Mouse (Mus musculus): Measurements from ENCODE around the gene Srcin1. TPM values are rescaled to one million over a fixed set of nuclear protein-coding genes. Genes with fewer than 3 reads are reported as not detected.

Gene Srcin1
- polyA plus RNA-seq, 1 experiment from 2014 or later: 0.83 TPM

DNA sequence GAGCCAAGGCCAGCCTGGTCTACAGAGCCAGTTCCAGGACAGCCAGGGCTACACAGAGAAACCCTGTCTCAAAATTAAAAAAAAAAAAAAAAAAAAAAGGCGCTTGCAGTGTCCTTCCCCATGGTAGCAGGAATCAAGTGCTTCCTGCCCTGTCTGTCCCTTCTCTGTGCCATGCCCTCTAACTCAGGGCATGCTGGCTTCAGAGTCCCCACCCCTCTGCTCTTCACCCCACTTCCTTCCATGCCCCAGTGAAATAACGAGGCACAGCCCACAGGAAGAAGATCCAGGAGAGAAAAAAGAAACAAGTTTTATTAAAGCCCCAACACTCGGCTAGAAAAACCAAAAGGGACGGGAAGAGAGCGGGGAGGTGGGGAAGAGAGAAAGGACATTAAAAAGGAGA is 66.9 kb downstream of the Srcin1 start:
- H3K4me3 ChIP-seq (replicated peaks): no peak overlapping the region
- WGBS: 25% methylated on average over 5 of the region's 5 CpGs
- ATAC-seq (replicated peaks; ENCODE audit: low FRiP score): no peak
- no peak overlapping the region for H3K27ac ChIP-seq
- no peaks in the 10 kb centered on the region for H3K27me3 ChIP-seq
- H3K4me1 ChIP-seq: peaks cover 34% of the 10 kb centered on the region
- no peak overlapping the region for H3K9ac ChIP-seq
- no peaks in the 10 kb centered on the region for H3K36me3 ChIP-seq
- H3K9me3 ChIP-seq (replicated peaks): no peaks in the 10 kb centered on the region
- no peak overlapping the region for H3K4me2 ChIP-seq

DNA sequence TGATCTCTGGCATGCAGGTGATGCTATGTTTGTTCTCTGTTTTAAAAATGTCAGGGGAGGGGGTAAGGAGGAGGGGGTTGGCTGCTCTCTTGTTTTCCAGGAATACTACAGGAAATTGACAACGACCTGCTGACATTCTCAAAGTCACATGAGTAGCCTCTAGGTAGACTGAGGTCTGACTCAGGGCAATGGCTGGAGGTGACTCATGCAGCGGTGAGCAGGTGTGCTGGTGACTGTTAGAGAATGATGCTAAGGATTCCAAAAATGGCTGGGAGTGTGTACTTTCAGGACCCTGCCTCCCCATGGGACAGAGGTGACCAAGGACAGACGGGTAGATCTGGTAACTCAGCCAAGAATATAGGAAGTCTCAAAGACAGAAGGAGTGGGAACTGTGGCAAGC is 67.8 kb downstream of the Srcin1 start:
- Histone ChIP-seq H3K4me2 (no peak overlapping the region), H3K9me3 (replicated peaks) (no peaks in the 10 kb centered on the region), H3K36me3 (no peaks in the 10 kb centered on the region), H3K9ac (no peak overlapping the region), H3K27ac (no peak overlapping the region), H3K27me3 (no peaks in the 10 kb centered on the region), H3K4me3 (replicated peaks) (no peak overlapping the region), H3K4me1 (peaks cover 34% of the 10 kb centered on the region)
- 68% methylated on average over 3 of the region's 3 CpGs for WGBS
- no peak for ATAC-seq (replicated peaks; ENCODE audit: low FRiP score)

DNA sequence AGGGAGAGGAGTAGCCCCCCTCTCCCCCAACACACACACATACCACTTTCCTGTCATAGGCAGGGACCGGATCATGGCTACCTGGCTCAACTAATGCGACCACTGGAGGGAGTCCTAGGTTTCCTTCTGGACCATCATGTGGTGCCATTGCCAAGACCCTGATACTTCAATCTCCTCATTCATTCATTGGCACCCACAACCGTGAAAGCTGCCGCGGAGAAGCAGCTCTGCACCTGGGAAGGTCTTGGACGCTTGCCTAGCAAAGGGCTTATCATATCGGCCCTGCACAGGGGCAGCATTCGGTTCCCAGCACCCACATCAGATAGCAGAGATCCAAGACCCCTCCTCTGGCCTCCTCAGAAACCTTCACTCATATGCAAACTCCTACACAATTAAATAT is 69.7 kb downstream of the Srcin1 start:
- no peaks in the 10 kb centered on the region for H3K36me3 ChIP-seq
- no peak overlapping the region for H3K4me3 ChIP-seq (replicated peaks)
- no peak for ATAC-seq (replicated peaks; ENCODE audit: low FRiP score)
- no peak overlapping the region for H3K9ac ChIP-seq
- no peak overlapping the region for H3K27ac ChIP-seq
- H3K9me3 ChIP-seq (replicated peaks): no peaks in the 10 kb centered on the region
- H3K4me2 ChIP-seq: no peak overlapping the region
- WGBS: 62% methylated on average over 8 of the region's 8 CpGs
- H3K4me1 ChIP-seq: peaks cover 35% of the 10 kb centered on the region
- H3K27me3 ChIP-seq: peaks cover 17% of the 10 kb centered on the region

DNA sequence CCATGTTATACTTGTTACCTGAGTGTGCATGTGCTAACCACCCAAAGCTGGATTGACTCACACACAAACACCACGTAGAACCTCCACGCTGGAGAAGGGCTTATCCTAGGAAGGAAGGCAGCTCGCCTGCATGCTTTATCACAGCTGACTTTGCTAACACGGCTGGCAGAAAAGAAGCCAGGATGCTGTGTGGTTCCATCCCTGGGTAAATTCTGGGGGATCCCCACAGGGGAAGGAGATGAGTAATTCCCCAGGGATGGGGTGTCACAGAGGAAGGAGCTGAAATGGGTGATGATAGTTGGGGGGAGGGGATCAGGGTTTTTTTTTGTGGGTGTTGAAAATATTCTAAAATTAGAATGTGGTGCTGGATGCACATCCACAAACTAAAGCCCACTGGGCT is 70.2 kb downstream of the Srcin1 start:
- no peak overlapping the region for H3K27ac ChIP-seq
- peaks cover 23% of the 10 kb centered on the region for H3K27me3 ChIP-seq
- no peak overlapping the region for H3K4me2 ChIP-seq
- 77% methylated on average over 4 of the region's 4 CpGs for WGBS
- H3K9me3 ChIP-seq (replicated peaks): no peaks in the 10 kb centered on the region
- no peak for ATAC-seq (replicated peaks; ENCODE audit: low FRiP score)
- H3K4me3 ChIP-seq (replicated peaks): no peak overlapping the region
- peaks cover 36% of the 10 kb centered on the region for H3K4me1 ChIP-seq
- H3K36me3 ChIP-seq: peaks cover 4% of the 10 kb centered on the region; the same call in 1 of the 2 replicates
- no peak overlapping the region for H3K9ac ChIP-seq

DNA sequence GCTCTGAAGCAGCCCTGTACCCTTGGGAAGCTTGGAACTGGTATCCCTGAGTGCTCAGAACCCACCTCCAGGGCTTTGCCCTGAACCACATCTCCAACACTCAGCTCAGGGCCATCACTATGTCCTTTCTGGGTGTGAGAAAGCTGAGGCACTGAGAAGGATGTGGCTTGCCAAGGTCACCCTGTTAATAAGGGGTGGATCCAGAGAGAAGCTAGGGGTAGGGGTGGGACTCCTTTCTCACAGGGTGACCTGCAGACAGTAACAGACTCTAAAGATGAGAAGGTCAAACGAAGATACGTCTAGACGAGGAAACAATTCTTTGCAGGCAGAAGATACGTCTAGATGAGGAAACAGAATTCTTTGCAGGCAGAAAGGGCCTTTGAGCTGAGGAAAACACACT is 73.1 kb downstream of the Srcin1 start:
- Histone ChIP-seq H3K4me3 (replicated peaks) (no peak overlapping the region), H3K27ac (no peak overlapping the region), H3K4me1 (peaks cover 29% of the 10 kb centered on the region), H3K36me3 (peaks cover 5% of the 10 kb centered on the region; the same call in 1 of the 2 replicates), H3K27me3 (peaks cover 51% of the 10 kb centered on the region), H3K4me2 (no peak overlapping the region), H3K9me3 (replicated peaks) (no peaks in the 10 kb centered on the region), H3K9ac (no peak overlapping the region)
- no peak for ATAC-seq (replicated peaks; ENCODE audit: low FRiP score)
- 84% methylated on average over 4 of the region's 4 CpGs for WGBS

DNA sequence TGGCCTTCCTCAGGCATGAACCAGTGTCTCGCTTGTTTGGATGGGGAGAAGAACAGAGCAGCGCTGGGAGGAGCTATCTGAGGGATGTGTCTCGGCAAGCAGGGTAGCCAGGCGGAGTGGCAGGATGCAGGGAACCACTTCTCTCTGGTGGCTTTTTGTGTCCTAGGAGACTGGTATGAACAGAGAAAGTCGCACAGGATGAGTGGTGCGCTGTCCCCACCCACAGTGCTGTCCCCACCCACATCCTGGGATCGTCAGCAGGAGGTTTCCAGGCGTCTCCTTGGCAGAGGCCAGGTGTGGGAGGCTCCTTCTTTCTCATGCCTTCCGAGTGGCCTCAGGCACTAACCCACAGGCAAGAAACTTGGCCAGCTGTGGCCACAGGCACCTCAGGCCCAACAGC is 73.6 kb downstream of the Srcin1 start:
- H3K9ac ChIP-seq: no peak overlapping the region
- no peak overlapping the region for H3K4me2 ChIP-seq
- peaks cover 9% of the 10 kb centered on the region for H3K36me3 ChIP-seq
- 42% methylated on average over 9 of the region's 9 CpGs for WGBS
- no peak overlapping the region for H3K27ac ChIP-seq
- no peaks in the 10 kb centered on the region for H3K9me3 ChIP-seq (replicated peaks)
- peaks cover 29% of the 10 kb centered on the region for H3K4me1 ChIP-seq
- H3K27me3 ChIP-seq: peaks cover 56% of the 10 kb centered on the region
- ATAC-seq (replicated peaks; ENCODE audit: low FRiP score): no peak; the same call in 1 of the 2 replicates
- no peak overlapping the region for H3K4me3 ChIP-seq (replicated peaks)

DNA sequence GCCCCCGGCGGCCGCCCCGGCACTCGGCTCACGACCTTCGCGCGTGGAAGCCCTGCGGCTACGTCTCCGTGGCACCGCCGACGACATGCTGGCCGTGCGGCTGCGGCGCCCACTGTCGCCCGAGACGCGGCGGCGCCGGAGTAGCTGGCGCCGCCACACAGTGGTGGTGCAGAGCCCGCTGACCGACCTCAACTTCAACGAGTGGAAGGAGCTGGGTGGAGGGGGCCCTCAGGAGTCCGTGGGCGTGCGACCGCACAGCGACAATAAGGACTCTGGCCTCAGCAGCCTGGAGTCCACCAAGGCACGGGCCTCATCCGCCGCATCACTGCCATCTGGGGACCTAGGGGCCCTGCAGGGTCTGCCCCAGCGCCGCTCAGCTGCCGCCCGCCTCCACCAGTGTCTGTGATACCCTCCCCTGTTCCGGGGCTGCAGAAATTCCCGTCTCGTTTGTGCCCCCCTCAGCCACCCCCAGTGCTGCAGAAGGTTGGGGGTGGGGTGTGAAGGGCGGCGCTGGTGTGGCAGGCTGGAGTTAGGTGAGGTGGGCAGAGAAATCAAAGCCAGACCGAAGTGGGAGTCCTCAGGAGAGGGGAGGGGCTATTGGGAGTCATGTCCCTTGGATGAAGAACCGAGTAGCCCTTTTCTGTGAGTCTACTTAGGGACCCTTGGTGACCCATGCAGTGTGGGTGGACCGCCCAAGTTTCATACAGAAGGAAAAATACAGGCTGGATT is 75.1 kb downstream of the Srcin1 start:
- H3K9me3 ChIP-seq (replicated peaks): no peaks in the 10 kb centered on the region
- peaks cover 56% of the 10 kb centered on the region for H3K27me3 ChIP-seq
- ATAC-seq (replicated peaks; ENCODE audit: low FRiP score): peak; percentile 17; the same call in 1 of the 2 replicates
- H3K36me3 ChIP-seq: peaks cover 18% of the 10 kb centered on the region
- H3K4me2 ChIP-seq: peak overlapping the region; percentile 66
- peak overlapping the region; percentile 15; the same call in 1 of the 2 replicates for H3K9ac ChIP-seq
- H3K4me3 ChIP-seq (replicated peaks): peak overlapping the region; percentile 39
- WGBS: 17% methylated on average over 51 of the region's 51 CpGs
- H3K27ac ChIP-seq: no peak overlapping the region
- H3K4me1 ChIP-seq: peaks cover 29% of the 10 kb centered on the region

DNA sequence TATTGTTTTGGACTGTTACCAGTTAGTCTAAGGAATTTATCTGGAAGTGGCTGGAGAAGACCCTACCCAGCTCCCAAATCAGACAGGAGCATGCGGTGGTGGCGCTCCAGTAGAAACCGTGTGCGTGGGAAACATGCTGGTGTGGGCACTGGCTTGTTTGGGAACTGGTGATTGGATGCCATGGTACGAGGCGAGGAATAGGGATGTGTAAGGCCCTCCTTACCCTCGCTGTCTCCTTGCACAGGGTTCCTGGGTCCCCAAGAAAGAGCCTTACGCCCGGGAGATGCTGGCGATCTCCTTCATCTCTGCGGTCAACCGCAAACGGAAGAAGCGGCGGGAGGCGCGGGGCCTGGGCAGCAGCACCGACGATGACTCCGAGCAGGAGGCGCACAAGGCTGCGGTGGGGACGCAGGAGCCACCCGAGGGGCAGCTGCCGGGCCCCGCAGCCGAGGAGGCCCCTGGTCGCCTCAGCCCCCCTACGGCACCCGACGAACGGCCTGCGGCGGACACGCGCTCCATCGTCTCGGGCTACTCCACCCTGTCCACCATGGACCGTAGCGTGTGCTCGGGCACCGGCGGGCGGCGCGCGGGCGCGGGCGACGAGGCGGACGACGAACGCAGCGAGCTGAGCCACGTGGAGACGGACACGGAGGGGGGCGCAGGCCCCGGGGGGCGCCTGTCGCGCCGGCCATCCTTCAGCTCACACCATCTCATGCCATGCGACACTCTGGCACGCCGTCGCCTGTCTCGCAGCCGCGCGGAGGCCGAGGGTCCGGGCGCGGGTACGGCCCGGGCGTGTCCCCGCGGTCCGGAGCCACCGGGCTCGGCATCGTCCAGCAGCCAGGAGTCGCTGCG is 75.9 kb downstream of the Srcin1 start, which contains the start of gene 4933428G20Rik:
Gene 4933428G20Rik (minus strand): TSS at position 476 of the 855 bp plus-strand sequence.
- peak; percentile 23 for ATAC-seq (replicated peaks; ENCODE audit: low FRiP score)
- Histone ChIP-seq H3K36me3 (peaks cover 26% of the 10 kb centered on the region), H3K4me3 (replicated peaks) (peak within 1 kb of the TSS; percentile 39), H3K27ac (no peak within 1 kb of the TSS), H3K27me3 (peaks cover 56% of the 10 kb centered on the region), H3K4me2 (peak within 1 kb of the TSS; percentile 66), H3K9me3 (replicated peaks) (no peaks in the 10 kb centered on the region), H3K4me1 (peaks cover 29% of the 10 kb centered on the region), H3K9ac (peak within 1 kb of the TSS; percentile 15; the same call in 1 of the 2 replicates)
- 15% methylated on average over 81 of the region's 88 CpGs for WGBS

DNA sequence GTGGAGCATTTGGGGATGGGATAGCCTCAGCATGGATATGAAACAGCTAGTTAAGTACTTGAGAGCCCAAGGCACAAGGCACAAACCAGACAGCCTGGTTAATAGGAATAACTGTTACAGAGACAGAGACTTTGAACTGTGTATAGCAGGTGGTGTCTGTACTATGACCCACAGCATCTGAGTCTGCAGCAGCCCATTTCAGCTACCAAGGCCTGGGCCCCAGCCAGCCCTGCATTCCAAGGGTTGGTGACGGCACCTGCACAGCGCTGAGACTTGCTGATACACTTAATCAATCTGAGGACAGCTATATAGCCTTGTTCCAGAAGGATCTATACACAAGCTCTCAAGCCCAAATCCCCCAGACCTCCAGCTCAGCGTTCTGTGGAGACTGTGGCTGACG is 78.4 kb downstream of the Srcin1 start:
- no peak for ATAC-seq (replicated peaks; ENCODE audit: low FRiP score)
- H3K4me2 ChIP-seq: no peak overlapping the region
- H3K36me3 ChIP-seq: peaks cover 50% of the 10 kb centered on the region
- H3K4me3 ChIP-seq (replicated peaks): no peak overlapping the region
- WGBS: 89% methylated on average over 4 of the region's 4 CpGs
- H3K27me3 ChIP-seq: peaks cover 51% of the 10 kb centered on the region
- no peak overlapping the region for H3K27ac ChIP-seq
- H3K9ac ChIP-seq: no peak overlapping the region
- H3K4me1 ChIP-seq: peaks cover 26% of the 10 kb centered on the region
- no peaks in the 10 kb centered on the region for H3K9me3 ChIP-seq (replicated peaks)

DNA sequence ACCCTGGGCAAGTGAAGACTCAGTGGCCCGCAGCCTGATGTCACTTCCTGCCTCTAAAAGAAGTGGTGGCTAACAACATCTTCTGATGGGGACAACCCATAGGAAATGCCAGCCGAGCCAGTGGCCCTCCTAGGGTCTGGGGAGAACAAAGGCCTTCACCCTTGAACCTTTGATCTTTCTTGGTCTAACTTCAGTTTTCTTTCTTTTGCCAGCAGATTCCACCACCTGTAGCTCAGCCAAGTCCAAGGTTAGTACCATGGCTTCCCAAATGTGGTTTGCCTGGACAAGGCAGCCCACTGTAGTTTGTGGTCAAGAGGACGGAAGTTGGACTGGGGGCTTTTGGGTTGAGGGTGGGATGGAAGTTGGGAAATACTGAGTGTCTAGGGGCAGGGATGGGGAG is 83.2 kb downstream of the Srcin1 start:
- no peaks in the 10 kb centered on the region for H3K9me3 ChIP-seq (replicated peaks)
- WGBS: 80% methylated on average over 3 of the region's 3 CpGs
- no peak overlapping the region for H3K4me3 ChIP-seq (replicated peaks)
- H3K27ac ChIP-seq: no peak overlapping the region
- no peaks in the 10 kb centered on the region for H3K4me1 ChIP-seq
- H3K27me3 ChIP-seq: peaks cover 5% of the 10 kb centered on the region; the same call in 1 of the 2 replicates
- H3K36me3 ChIP-seq: peaks cover 75% of the 10 kb centered on the region
- H3K4me2 ChIP-seq: no peak overlapping the region
- ATAC-seq (replicated peaks; ENCODE audit: low FRiP score): no peak
- H3K9ac ChIP-seq: no peak overlapping the region

DNA sequence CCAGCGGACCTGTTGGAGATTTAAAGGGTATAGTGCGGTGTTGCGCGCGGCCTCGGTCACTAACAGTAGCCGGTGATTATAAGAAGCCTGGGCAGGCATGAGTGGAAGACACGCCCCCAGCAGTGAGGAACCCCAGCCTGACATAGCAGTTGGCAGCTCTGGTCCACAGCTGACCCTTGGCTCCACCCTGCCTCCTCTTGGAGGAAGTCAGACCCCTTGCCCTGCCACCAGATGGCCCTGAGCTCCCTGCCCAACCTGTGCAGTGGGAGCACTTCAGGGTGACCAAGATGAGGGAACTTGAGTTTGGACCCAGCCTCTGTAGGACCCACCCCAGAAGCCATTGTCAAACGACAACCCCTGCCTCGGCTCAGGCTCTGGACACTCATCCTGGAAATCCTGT is 84.3 kb downstream of the Srcin1 start:
- no peak overlapping the region for H3K4me3 ChIP-seq (replicated peaks)
- H3K9me3 ChIP-seq (replicated peaks): no peaks in the 10 kb centered on the region
- no peak overlapping the region for H3K4me2 ChIP-seq
- H3K36me3 ChIP-seq: peaks cover 77% of the 10 kb centered on the region
- 69% methylated on average over 10 of the region's 10 CpGs for WGBS
- no peak for ATAC-seq (replicated peaks; ENCODE audit: low FRiP score)
- H3K27me3 ChIP-seq: no peaks in the 10 kb centered on the region
- no peak overlapping the region for H3K27ac ChIP-seq
- no peaks in the 10 kb centered on the region for H3K4me1 ChIP-seq
- H3K9ac ChIP-seq: no peak overlapping the region
